Mouse (Mus musculus) 3134 (cell line): Measurements from ENCODE around the gene Krtap10-4.
"Not testable (repeated sequence)": the region's sequence is repeated elsewhere in the genome, so short reads cannot be mapped to it uniquely, and the experiment has no call there.

Source experiments
- DNase-seq: peaks from one replicate; pipeline ENCODE4 v3.0.0-alpha.2; 2011; ENCODE audit warnings: low spot score; ENCODE audit not compliant: insufficient read length; ENCODE audit errors: extremely low read depth

The Krtap10-4 gene

GRCm38 (mm10) chr10:77794976-77795375 lies 31.9 kb downstream of the Krtap10-4 start, which contains the start of gene Gm9639:
TSS of gene Gm9639 (minus strand) at chr10:77795076.
- DNase-seq, result no peak

- DNase-seq, result no peak
These were observed 38.3 kb downstream of the Krtap10-4 start for GRCm38 (mm10) chr10:77788621-77789020.

DNA sequence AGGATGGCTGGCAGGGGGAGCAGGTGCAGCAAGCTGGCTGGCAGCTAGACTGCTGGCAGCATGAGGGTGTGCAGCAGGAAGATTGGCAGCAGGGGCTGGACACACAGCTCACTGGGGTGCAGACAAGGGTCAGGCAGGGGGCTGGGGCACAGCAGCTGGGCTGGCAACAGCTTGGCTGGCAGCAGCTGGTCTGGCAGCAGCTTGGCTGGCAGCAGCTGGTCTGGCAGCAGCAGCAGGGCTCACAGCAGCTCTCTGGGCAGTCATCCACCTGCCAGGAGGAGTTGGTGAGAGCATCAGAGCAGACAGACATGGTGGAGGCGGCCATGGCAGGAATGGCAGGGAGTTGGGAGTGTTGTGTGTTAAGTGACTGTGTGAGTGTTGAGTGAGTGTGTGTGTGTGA lies 39.0 kb downstream of the Krtap10-4 start, which contains the start of gene Gm7137:
Gm7137 (minus strand) TSS at position 325 of the 400 bp plus-strand sequence.
- not testable (repeated sequence) for DNase-seq

GRCm38 (mm10) chr10:77783396-77783795 lies 43.5 kb downstream of the Krtap10-4 start:
- DNase-seq, result not testable (repeated sequence)

- not testable (repeated sequence) for DNase-seq
These were observed 44.5 kb downstream of the Krtap10-4 start, which contains the start of gene Gm3250 for GRCm38 (mm10) chr10:77782442-77782841. TSS of gene Gm3250 (minus strand) at chr10:77782542.

- DNase-seq, result not testable (repeated sequence)
These were observed 50.1 kb downstream of the Krtap10-4 start, which contains the start of gene Gm7138 for GRCm38 (mm10) chr10:77776844-77777243. TSS of gene Gm7138 (minus strand) at chr10:77776944.
